Comparison of ENCODE assay signal across 8 mouse cellular contexts in genomic region chr14:20885091-20885888, GRCm38 (mm10). TPM values are rescaled to one million over a fixed set of nuclear protein-coding genes. Genes with fewer than 3 reads are reported as not detected.
DNase-seq lines count a peak whose midpoint lies in the region; ATAC-seq lines count a peak whose summit lies in the region.

No protein-coding gene starts in this region.

- 34% methylated on average over 10 of the region's 10 CpGs for WGBS in limb, embryonic 15.5 days

- H3K27me3 ChIP-seq in limb, embryonic 15.5 days, result no peaks in the 10 kb centered on the region

- peak overlapping the region; percentile 54 for H3K27ac ChIP-seq in limb, embryonic 15.5 days

- no peak overlapping the region for H3K9ac ChIP-seq in limb, embryonic 15.5 days

- no peaks in the 10 kb centered on the region for H3K36me3 ChIP-seq in limb, embryonic 15.5 days

- no peaks in the 10 kb centered on the region for H3K9me3 ChIP-seq in limb, embryonic 15.5 days

- H3K4me1 ChIP-seq in limb, embryonic 15.5 days, result peaks cover 16% of the 10 kb centered on the region

- DNase-seq in adrenal gland, adult 2 months, result peak; percentile 20
- no peak for DNase-seq in adrenal gland, postnatal 36 days
- peak; percentile 34 for DNase-seq in Muller cell, postnatal 12 days (ENCODE audit: inconsistent ontology term)
- peak; percentile 49 to 73 for DNase-seq in heart, adult 9 months (ENCODE audit: low spot score in 2 of 2)
- peak; percentile 67 to 74 for DNase-seq in natural killer cell, adult 2 months (ENCODE audit: low spot score in 2 of 2)
- DNase-seq in cerebellum, adult 9-11 months, result no peak
- no peak for DNase-seq in frontal cortex, postnatal 14 days (ENCODE audit: low spot score in 2 of 2)

- 0 out of 2 replicates have a peak, but pooled peaks have one; percentile 45 for ATAC-seq in limb, embryonic 15.5 days (ENCODE audit: insufficient number of reproducible peaks, low FRiP score, low TSS enrichment, low read depth)

- H3K4me2 ChIP-seq in limb, embryonic 15.5 days, result no peak overlapping the region

- no peak overlapping the region for H3K4me3 ChIP-seq in limb, embryonic 15.5 days

RNA-seq across cellular contexts. Expression of gene Vcl, which starts 43.9 kb away (rescaled TPM):
- 100 to 1,000 TPM in 1 of 2 experiments, 10 to 100 TPM in 1; 69.9 to 122 TPM for total RNA-seq in adrenal gland, adult 2 months (2021)
- 31.1 and 36.4 TPM in 2 replicates for polyA plus RNA-seq in adrenal gland, adult 2 months (2012; rRNA removed)
- 100 to 1,000 TPM in 1 of 2 experiments, 10 to 100 TPM in 1; 85.0 to 147 TPM for total RNA-seq in adrenal gland, postnatal 36 days (2021)
- 55.7 and 56.4 TPM in 2 replicates for polyA plus RNA-seq in limb, embryonic 15.5 days (2015; fragmentation: Nextera tagmentation; extraction: Ambion mirVana)

RNA-seq across cellular contexts. Expression of gene Plau, which starts 48.8 kb away (rescaled TPM):
- total RNA-seq in adrenal gland, adult 2 months (2021), result 10 to 100 TPM; 31.2 to 64.4 TPM
- 1.8 and 1.9 TPM in 2 replicates for polyA plus RNA-seq in adrenal gland, adult 2 months (2012; rRNA removed)
- total RNA-seq in adrenal gland, postnatal 36 days (2021), result 10 to 100 TPM; 33.9 to 59.2 TPM
- 3.3 and 4.9 TPM in 2 replicates for polyA plus RNA-seq in limb, embryonic 15.5 days (2015; fragmentation: Nextera tagmentation; extraction: Ambion mirVana)

Comparison
In these comparisons a context has a peak if more than half of its experiments do, and no peak if none do; other contexts are left out.
1. DNase-seq: peak in adrenal gland, adult 2 months (single experiment), Muller cell, postnatal 12 days (single experiment), heart, adult 9 months (2 of 2) and natural killer cell, adult 2 months (2 of 2); none in adrenal gland, postnatal 36 days (0 of 2), cerebellum, adult 9-11 months (single experiment) and frontal cortex, postnatal 14 days (0 of 2).